Mouse (Mus musculus) lung, postnatal 10 days (tissue): ENCODE measurements at regions not wholly inside any gene's neighbourhood (a gene's known extent, or its start where the extent isn't known, plus 50 kb on each side); places are given as distances from the start of the nearest gene placed in this dataset.
A peak's percentile ranks its signal among the peaks of the same experiment; 100 is the strongest.

ENCODE experiments used
- DNase-seq: peaks from one replicate; pipeline ENCODE4 v3.0.0; 2021

- no peak for DNase-seq
Measured at GRCm38 (mm10) chr1:64343268-64343667, 189.2 kb upstream of the Creb1 start.

GRCm38 (mm10) chr1:64341596-64341995, 190.8 kb upstream of the Creb1 start:
- DNase-seq, result peak; percentile 35

- peak; percentile 7 for DNase-seq
Measured at GRCm38 (mm10) chr1:64338575-64338961, 193.9 kb upstream of the Creb1 start.

GRCm38 (mm10) chr1:64337619-64338574, 194.5 kb upstream of the Creb1 start:
- DNase-seq, result no peak

- no peak for DNase-seq
Measured at GRCm38 (mm10) chr1:64331566-64331965, 200.9 kb upstream of the Creb1 start.

- DNase-seq, result no peak
Measured at GRCm38 (mm10) chr1:64330721-64331120, 201.7 kb upstream of the Creb1 start.

GRCm38 (mm10) chr1:64322197-64322596, 200.1 kb upstream of the Klf7 start:
- no peak for DNase-seq

GRCm38 (mm10) chr1:64319155-64319582, 197.1 kb upstream of the Klf7 start:
- no peak for DNase-seq

GRCm38 (mm10) chr1:64318440-64319154, 196.5 kb upstream of the Klf7 start:
- DNase-seq, result no peak

GRCm38 (mm10) chr1:64317032-64317636, 195.1 kb upstream of the Klf7 start:
- DNase-seq, result no peak

GRCm38 (mm10) chr1:64311371-64311770, 189.3 kb upstream of the Klf7 start:
- DNase-seq, result no peak

- no peak for DNase-seq
Measured at GRCm38 (mm10) chr1:64308560-64308959, 186.5 kb upstream of the Klf7 start.

- peak; percentile 16 for DNase-seq
Measured at GRCm38 (mm10) chr1:64308088-64308487, 186.0 kb upstream of the Klf7 start.

- DNase-seq, result peak; percentile 82
Measured at GRCm38 (mm10) chr1:64305427-64306213, 183.5 kb upstream of the Klf7 start.

- peak; percentile 64 for DNase-seq
Measured at GRCm38 (mm10) chr1:64302833-64303358, 180.8 kb upstream of the Klf7 start.

GRCm38 (mm10) chr1:64301530-64302061, 179.5 kb upstream of the Klf7 start:
- peak; percentile 43 for DNase-seq

GRCm38 (mm10) chr1:64300951-64301529, 179.0 kb upstream of the Klf7 start:
- no peak for DNase-seq

- no peak for DNase-seq
Measured at GRCm38 (mm10) chr1:64298950-64299349, 176.9 kb upstream of the Klf7 start.

GRCm38 (mm10) chr1:64298188-64298587, 176.1 kb upstream of the Klf7 start:
- no peak for DNase-seq

GRCm38 (mm10) chr1:64297343-64297742, 175.3 kb upstream of the Klf7 start:
- DNase-seq, result no peak

- DNase-seq, result peak; percentile 32
Measured at GRCm38 (mm10) chr1:64295512-64295945, 173.4 kb upstream of the Klf7 start.

GRCm38 (mm10) chr1:64295051-64295450, 173.0 kb upstream of the Klf7 start:
- DNase-seq, result no peak
